Mouse (Mus musculus): ENCODE data around the gene Slc9a1. TPM values are rescaled to one million over a fixed set of nuclear protein-coding genes. Genes with fewer than 3 reads are reported as not detected.
A peak's percentile ranks its signal among the peaks of the same experiment; 100 is the strongest.

Gene Slc9a1
- polyA plus RNA-seq, 1 experiment from 2014 or later: 7.9 TPM

- Histone ChIP-seq H3K27ac (no peak overlapping the region), H3K4me3 (no peak overlapping the region), H3K4me1 (peaks cover 51% of the 10 kb centered on the region), H3K9me3 (no peaks in the 10 kb centered on the region), H3K27me3 (ENCODE audit: poor library complexity, severe bottlenecking) (peaks cover 11% of the 10 kb centered on the region), H3K36me3 (replicated peaks) (no peaks in the 10 kb centered on the region)
- DNase-seq (ENCODE audit: extremely low spot score, low spot score): no peak
- 93% methylated on average over 11 of the region's 11 CpGs for WGBS
Measured at GRCm38 (mm10) chr4:133435921-133436320, 66.4 kb downstream of the Slc9a1 start.

- Histone ChIP-seq H3K4me1 (peaks cover 60% of the 10 kb centered on the region), H3K27ac (peak overlapping the region; percentile 89), H3K36me3 (replicated peaks) (no peaks in the 10 kb centered on the region), H3K4me3 (peak overlapping the region; percentile 46), H3K27me3 (ENCODE audit: poor library complexity, severe bottlenecking) (peaks cover 11% of the 10 kb centered on the region), H3K9me3 (no peaks in the 10 kb centered on the region)
- peak; percentile 74 for DNase-seq (ENCODE audit: extremely low spot score, low spot score)
- 12% methylated on average over 17 of the region's 17 CpGs for WGBS
Measured at GRCm38 (mm10) chr4:133439460-133440376, 70.2 kb downstream of the Slc9a1 start.

GRCm38 (mm10) chr4:133440377-133440795, 70.9 kb downstream of the Slc9a1 start:
- Histone ChIP-seq H3K27me3 (ENCODE audit: poor library complexity, severe bottlenecking) (peaks cover 11% of the 10 kb centered on the region), H3K9me3 (no peaks in the 10 kb centered on the region), H3K4me3 (peak overlapping the region; percentile 46), H3K36me3 (replicated peaks) (no peaks in the 10 kb centered on the region), H3K4me1 (peaks cover 60% of the 10 kb centered on the region), H3K27ac (peak overlapping the region; percentile 89)
- peak; percentile 48 for DNase-seq (ENCODE audit: extremely low spot score, low spot score)
- 9% methylated on average over 6 of the region's 6 CpGs for WGBS

GRCm38 (mm10) chr4:133442194-133442593, 72.7 kb downstream of the Slc9a1 start:
- Histone ChIP-seq H3K27ac (0 out of 2 replicates have a peak overlapping the region, but pooled peaks have one; percentile 22), H3K4me1 (peaks cover 60% of the 10 kb centered on the region)

GRCm38 (mm10) chr4:133443085-133443484, 73.6 kb downstream of the Slc9a1 start:
- H3K36me3 ChIP-seq (replicated peaks): no peaks in the 10 kb centered on the region
- H3K9me3 ChIP-seq: no peaks in the 10 kb centered on the region
- peaks cover 63% of the 10 kb centered on the region for H3K4me1 ChIP-seq
- WGBS: 44% methylated on average over 5 of the region's 5 CpGs
- peaks cover 14% of the 10 kb centered on the region for H3K27me3 ChIP-seq (ENCODE audit: poor library complexity, severe bottlenecking)
- peak overlapping the region; percentile 78 for H3K27ac ChIP-seq
- no peak for DNase-seq (ENCODE audit: extremely low spot score, low spot score)
- H3K4me3 ChIP-seq: no peak overlapping the region

More at GRCm38 (mm10) chr4:133442194-133442593, 72.7 kb downstream of the Slc9a1 start:
- H3K27me3 ChIP-seq (ENCODE audit: poor library complexity, severe bottlenecking): peaks cover 11% of the 10 kb centered on the region
- 54% methylated on average over 3 of the region's 3 CpGs for WGBS
- H3K9me3 ChIP-seq: no peaks in the 10 kb centered on the region
- H3K36me3 ChIP-seq (replicated peaks): no peaks in the 10 kb centered on the region
- no peak overlapping the region for H3K4me3 ChIP-seq
- DNase-seq (ENCODE audit: extremely low spot score, low spot score): no peak

GRCm38 (mm10) chr4:133445727-133446126, 76.2 kb downstream of the Slc9a1 start:
- DNase-seq (ENCODE audit: extremely low spot score, low spot score): no peak
- Histone ChIP-seq H3K9me3 (no peaks in the 10 kb centered on the region), H3K36me3 (replicated peaks) (no peaks in the 10 kb centered on the region), H3K27ac (no peak overlapping the region), H3K27me3 (ENCODE audit: poor library complexity, severe bottlenecking) (0 out of 2 replicates have a peak, but pooled peaks cover 12% of the 10 kb centered on the region), H3K4me3 (no peak overlapping the region), H3K4me1 (peaks cover 53% of the 10 kb centered on the region)
- WGBS: 92% methylated on average over 5 of the region's 5 CpGs

- WGBS: 59% methylated on average over 5 of the region's 5 CpGs
- Histone ChIP-seq H3K27ac (no peak overlapping the region), H3K36me3 (replicated peaks) (no peaks in the 10 kb centered on the region), H3K27me3 (ENCODE audit: poor library complexity, severe bottlenecking) (0 out of 2 replicates have a peak, but pooled peaks cover 12% of the 10 kb centered on the region), H3K9me3 (no peaks in the 10 kb centered on the region), H3K4me3 (no peak overlapping the region), H3K4me1 (peaks cover 36% of the 10 kb centered on the region)
- no peak for DNase-seq (ENCODE audit: extremely low spot score, low spot score)
Measured at GRCm38 (mm10) chr4:133447366-133447765, 77.9 kb downstream of the Slc9a1 start.

- H3K9me3 ChIP-seq: no peaks in the 10 kb centered on the region
- H3K27me3 ChIP-seq (ENCODE audit: poor library complexity, severe bottlenecking): 0 out of 2 replicates have a peak, but pooled peaks cover 12% of the 10 kb centered on the region
- no peak for DNase-seq (ENCODE audit: extremely low spot score, low spot score)
- no peak overlapping the region for H3K4me3 ChIP-seq
- H3K4me1 ChIP-seq: peaks cover 32% of the 10 kb centered on the region
- no peak overlapping the region for H3K27ac ChIP-seq
- WGBS: 82% methylated on average over 11 of the region's 11 CpGs
- H3K36me3 ChIP-seq (replicated peaks): no peaks in the 10 kb centered on the region
Measured at GRCm38 (mm10) chr4:133447967-133448366, 78.5 kb downstream of the Slc9a1 start.

GRCm38 (mm10) chr4:133448708-133449388, 79.3 kb downstream of the Slc9a1 start:
- Histone ChIP-seq H3K27ac (no peak overlapping the region), H3K9me3 (no peaks in the 10 kb centered on the region), H3K36me3 (replicated peaks) (no peaks in the 10 kb centered on the region), H3K27me3 (ENCODE audit: poor library complexity, severe bottlenecking) (0 out of 2 replicates have a peak, but pooled peaks cover 12% of the 10 kb centered on the region), H3K4me1 (peaks cover 25% of the 10 kb centered on the region), H3K4me3 (no peak overlapping the region)
- WGBS: 82% methylated on average over 8 of the region's 8 CpGs
- no peak for DNase-seq (ENCODE audit: extremely low spot score, low spot score)

GRCm38 (mm10) chr4:133449726-133450125, 80.2 kb downstream of the Slc9a1 start:
- Histone ChIP-seq H3K27me3 (ENCODE audit: poor library complexity, severe bottlenecking) (0 out of 2 replicates have a peak, but pooled peaks cover 12% of the 10 kb centered on the region), H3K36me3 (replicated peaks) (no peaks in the 10 kb centered on the region), H3K4me3 (no peak overlapping the region), H3K4me1 (peaks cover 21% of the 10 kb centered on the region), H3K27ac (no peak overlapping the region), H3K9me3 (no peaks in the 10 kb centered on the region)
- 20% methylated on average over 13 of the region's 13 CpGs for WGBS
- DNase-seq (ENCODE audit: extremely low spot score, low spot score): peak; percentile 74

GRCm38 (mm10) chr4:133451536-133451935, 82.0 kb downstream of the Slc9a1 start:
- no peaks in the 10 kb centered on the region for H3K9me3 ChIP-seq
- DNase-seq (ENCODE audit: extremely low spot score, low spot score): peak; percentile 84
- H3K27ac ChIP-seq: no peak overlapping the region
- H3K4me1 ChIP-seq: peaks cover 21% of the 10 kb centered on the region
- H3K4me3 ChIP-seq: no peak overlapping the region
- WGBS: 14% methylated on average over 10 of the region's 10 CpGs
- H3K36me3 ChIP-seq (replicated peaks): no peaks in the 10 kb centered on the region
- H3K27me3 ChIP-seq (ENCODE audit: poor library complexity, severe bottlenecking): 0 out of 2 replicates have a peak, but pooled peaks cover 12% of the 10 kb centered on the region

GRCm38 (mm10) chr4:133452433-133452832, 82.9 kb downstream of the Slc9a1 start:
- H3K27ac ChIP-seq: no peak overlapping the region
- no peaks in the 10 kb centered on the region for H3K36me3 ChIP-seq (replicated peaks)
- peaks cover 21% of the 10 kb centered on the region for H3K4me1 ChIP-seq
- no peak overlapping the region for H3K4me3 ChIP-seq
- WGBS: 81% methylated on average over 7 of the region's 7 CpGs
- DNase-seq (ENCODE audit: extremely low spot score, low spot score): no peak
- H3K9me3 ChIP-seq: no peaks in the 10 kb centered on the region
- H3K27me3 ChIP-seq (ENCODE audit: poor library complexity, severe bottlenecking): 0 out of 2 replicates have a peak, but pooled peaks cover 12% of the 10 kb centered on the region
